Mouse (Mus musculus): ENCODE results near the gene Ppm1e.

Gene Ppm1e

GRCm38 (mm10) chr11:87358331-87359261 is at the start of gene Ppm1e:
TSS of gene Ppm1e (minus strand) at chr11:87359023.
- DNase-seq (ENCODE audit: low spot score in 2 of 2), result peak in 1 of 2 experiments; percentile 49

- DNase-seq (ENCODE audit: low spot score in 2 of 2), result no peak
Observed at GRCm38 (mm10) chr11:87404876-87405275, 46.1 kb upstream of the Ppm1e start, which contains the start of the genes Rad51c and Tex14. TSS of gene Rad51c (minus strand) at chr11:87404954. TSS of gene Tex14 (plus strand) at chr11:87405065.

- DNase-seq (ENCODE audit: low spot score in 2 of 2), result peak; percentile 98 to 99
Observed at GRCm38 (mm10) chr11:87404111-87404853, 45.5 kb upstream of the Ppm1e start.

- DNase-seq (ENCODE audit: low spot score in 2 of 2), result no peak
Observed at GRCm38 (mm10) chr11:87398402-87398801, 39.6 kb upstream of the Ppm1e start.

GRCm38 (mm10) chr11:87393855-87394254 is 35.0 kb upstream of the Ppm1e start:
- DNase-seq (ENCODE audit: low spot score in 2 of 2), result no peak

GRCm38 (mm10) chr11:87385676-87386075 is 26.9 kb upstream of the Ppm1e start:
- no peak for DNase-seq (ENCODE audit: low spot score in 2 of 2)

- no peak for DNase-seq (ENCODE audit: low spot score in 2 of 2)
Observed at GRCm38 (mm10) chr11:87384551-87384950, 25.7 kb upstream of the Ppm1e start.

- DNase-seq (ENCODE audit: low spot score in 2 of 2), result no peak
Observed at GRCm38 (mm10) chr11:87367865-87368580, 9.2 kb upstream of the Ppm1e start.

GRCm38 (mm10) chr11:87367061-87367460 is 8.2 kb upstream of the Ppm1e start:
- DNase-seq (ENCODE audit: low spot score in 2 of 2), result no peak

- DNase-seq (ENCODE audit: low spot score in 2 of 2), result no peak
Observed at GRCm38 (mm10) chr11:87365120-87365519, 6.3 kb upstream of the Ppm1e start.

GRCm38 (mm10) chr11:87359262-87359612 is 414 bp upstream of the Ppm1e start:
- DNase-seq (ENCODE audit: low spot score in 2 of 2), result no peak

GRCm38 (mm10) chr11:87357317-87358300 is 1.2 kb downstream of the Ppm1e start:
- no peak for DNase-seq (ENCODE audit: low spot score in 2 of 2)

GRCm38 (mm10) chr11:87354861-87355260 is 4.0 kb downstream of the Ppm1e start:
- DNase-seq (ENCODE audit: low spot score in 2 of 2), result no peak

- DNase-seq (ENCODE audit: low spot score in 2 of 2), result no peak
Observed at GRCm38 (mm10) chr11:87353646-87354170, 5.1 kb downstream of the Ppm1e start.

GRCm38 (mm10) chr11:87326381-87326780 is 32.4 kb downstream of the Ppm1e start:
- DNase-seq (ENCODE audit: low spot score in 2 of 2), result no peak

GRCm38 (mm10) chr11:87322558-87322957 is 36.3 kb downstream of the Ppm1e start:
- no peak for DNase-seq (ENCODE audit: low spot score in 2 of 2)

GRCm38 (mm10) chr11:87320007-87320406 is 38.8 kb downstream of the Ppm1e start:
- no peak for DNase-seq (ENCODE audit: low spot score in 2 of 2)

- no peak for DNase-seq (ENCODE audit: low spot score in 2 of 2)
Observed at GRCm38 (mm10) chr11:87318956-87319708, 39.7 kb downstream of the Ppm1e start.

GRCm38 (mm10) chr11:87313533-87313932 is 45.3 kb downstream of the Ppm1e start:
- no peak for DNase-seq (ENCODE audit: low spot score in 2 of 2)

GRCm38 (mm10) chr11:87310309-87310708 is 48.5 kb downstream of the Ppm1e start:
- DNase-seq (ENCODE audit: low spot score in 2 of 2), result no peak
